Mouse (Mus musculus) olfactory bulb, adult 2 months (tissue): Measurements from ENCODE around the gene Zglp1.

Experiments used
- CTCF ChIP-seq: fragments of 200-500 bp; IDR thresholded peaks from 2 replicates; pipeline ENCODE4 v1.5.1; 2012; ENCODE audit warnings: low read depth, mild to moderate bottlenecking, low read length, moderate library complexity; ENCODE audit not compliant: insufficient read depth
- POLR2A ChIP-seq: fragments of 200-500 bp; IDR thresholded peaks from 2 replicates; pipeline ENCODE4 v1.6.1; 2012; ENCODE audit warnings: mild to moderate bottlenecking, low read depth, low read length, moderate library complexity; ENCODE audit not compliant: insufficient read depth

GRCm38 (mm10) chr9:21031251-21031895 lies 35.5 kb downstream of the Zglp1 start:
- TF ChIP-seq CTCF (no peak), POLR2A (peak; percentile 45; the same call in 1 of the 2 replicates)
